Mouse (Mus musculus): ENCODE measurements around the gene Sfmbt1. TPM values are rescaled to one million over a fixed set of nuclear protein-coding genes. Genes with fewer than 3 reads are reported as not detected.
"Not testable (repeated sequence)": the region's sequence is repeated elsewhere in the genome, so short reads cannot be mapped to it uniquely, and the experiment has no call there.

Gene Sfmbt1
- polyA plus RNA-seq, 1 experiment, result 26.8 TPM

DNA sequence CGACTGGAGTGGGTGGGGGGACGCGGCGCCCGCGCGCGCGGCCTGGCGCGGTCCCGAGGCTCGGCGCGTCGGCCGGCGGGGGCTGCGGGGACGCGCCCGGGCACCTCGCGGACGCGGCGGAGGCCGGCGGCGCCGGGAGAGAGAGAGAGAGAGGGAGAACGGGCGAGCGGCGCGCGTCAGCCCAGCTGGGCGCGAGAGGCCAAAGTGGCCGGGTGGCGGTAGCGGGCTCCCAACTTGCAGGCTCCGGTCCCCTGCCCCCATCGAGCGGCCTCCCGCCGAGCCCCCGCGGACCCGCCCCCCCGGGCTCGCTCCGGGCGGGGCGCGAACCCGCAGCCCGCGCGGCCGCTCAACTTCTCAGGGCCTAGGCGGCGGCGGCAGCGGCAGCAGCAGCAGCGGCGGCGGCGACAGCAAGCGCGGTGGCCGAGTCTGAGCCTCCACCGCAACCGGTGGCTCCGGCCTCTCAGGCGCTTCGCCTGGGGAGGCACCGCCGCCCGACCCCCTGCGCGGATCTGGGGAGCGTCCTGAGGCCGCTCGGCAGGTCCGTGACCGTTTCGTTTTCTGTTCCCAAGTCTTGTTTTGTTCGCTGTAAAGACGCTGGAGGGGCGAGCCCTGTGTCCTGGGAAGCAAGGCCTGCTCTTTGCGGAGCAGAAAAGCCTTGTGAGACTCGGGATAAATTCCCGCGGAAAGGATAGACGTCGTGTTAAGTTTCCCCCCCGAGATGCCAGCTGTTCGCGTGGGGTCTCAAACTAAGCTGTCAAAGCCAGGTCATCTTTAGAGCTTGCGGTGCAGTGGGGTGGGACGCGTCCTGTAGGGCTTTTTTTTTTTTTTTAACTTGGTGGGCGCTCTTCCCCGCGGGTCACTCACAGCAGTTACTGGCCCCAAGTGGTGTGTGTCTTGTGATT is 1.7 kb downstream of the Sfmbt1 start:
- Histone ChIP-seq H3K4me1 (ENCODE audit: control insufficient read depth, insufficient read depth, low read length) (peaks cover 16% of the 10 kb centered on the region), H3K27ac (ENCODE audit: insufficient read depth, low read depth, low read length) (peak overlapping the region; percentile 91), H3K4me3 (ENCODE audit: insufficient read depth, low read length) (peak overlapping the region; percentile 75)
- 0 out of 2 replicates have a peak, but pooled peaks have one; percentile 8 for TF ChIP-seq CTCF (IDR thresholded peaks at IDR 0.05; ENCODE audit: low read depth, low read length)
- TF ChIP-seq POLR2A (IDR thresholded peaks at IDR 0.05; ENCODE audit: borderline replicate concordance, low read depth, low read length), result no peak

DNA sequence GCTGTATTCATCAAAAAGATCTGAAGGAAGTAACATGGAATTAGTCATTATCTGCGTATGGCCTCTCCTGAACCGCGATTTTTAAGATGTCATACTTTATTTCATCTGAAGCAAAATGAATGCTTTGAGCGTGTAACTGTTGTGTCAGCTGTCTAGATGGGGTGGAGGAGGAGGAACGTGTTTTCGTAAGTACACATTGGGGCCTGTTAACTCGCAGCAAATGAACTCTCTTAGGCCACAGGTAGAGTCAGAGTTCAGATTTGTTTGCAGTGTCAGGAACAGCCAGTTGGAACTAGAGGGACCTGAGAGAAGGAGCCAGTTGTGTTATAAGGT is 2.3 kb downstream of the Sfmbt1 start:
- TF ChIP-seq POLR2A (IDR thresholded peaks at IDR 0.05; ENCODE audit: borderline replicate concordance, low read depth, low read length) (no peak), CTCF (IDR thresholded peaks at IDR 0.05; ENCODE audit: low read depth, low read length) (no peak)
- peak overlapping the region; percentile 75 for H3K4me3 ChIP-seq (ENCODE audit: insufficient read depth, low read length)
- peak overlapping the region; percentile 91 for H3K27ac ChIP-seq (ENCODE audit: insufficient read depth, low read depth, low read length)
- H3K4me1 ChIP-seq (ENCODE audit: control insufficient read depth, insufficient read depth, low read length), result peaks cover 20% of the 10 kb centered on the region

DNA sequence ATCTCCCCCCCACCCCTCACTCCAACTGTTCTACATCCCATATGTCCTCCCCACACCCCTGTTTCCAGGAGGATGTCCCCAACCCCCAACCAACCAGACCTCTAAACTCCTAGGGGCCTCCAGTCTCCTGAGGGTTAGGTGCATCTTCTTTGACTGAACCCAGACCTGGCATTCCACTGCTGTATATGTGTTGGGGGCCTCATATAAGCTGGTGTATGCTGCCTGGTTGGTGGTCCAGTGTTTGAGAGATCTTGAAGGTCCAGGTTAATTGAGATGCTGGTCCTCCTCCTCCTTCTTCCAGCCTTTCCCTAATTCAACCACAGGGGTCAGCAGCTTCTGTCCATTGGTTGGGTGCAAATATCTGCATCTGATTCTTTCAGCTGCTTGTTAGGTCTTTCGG is 4.0 kb downstream of the Sfmbt1 start:
- H3K27ac ChIP-seq (ENCODE audit: insufficient read depth, low read depth, low read length); H3K4me3 ChIP-seq (ENCODE audit: insufficient read depth, low read length): not testable (repeated sequence)
- H3K4me1 ChIP-seq (ENCODE audit: control insufficient read depth, insufficient read depth, low read length), result peaks cover 24% of the 10 kb centered on the region

DNA sequence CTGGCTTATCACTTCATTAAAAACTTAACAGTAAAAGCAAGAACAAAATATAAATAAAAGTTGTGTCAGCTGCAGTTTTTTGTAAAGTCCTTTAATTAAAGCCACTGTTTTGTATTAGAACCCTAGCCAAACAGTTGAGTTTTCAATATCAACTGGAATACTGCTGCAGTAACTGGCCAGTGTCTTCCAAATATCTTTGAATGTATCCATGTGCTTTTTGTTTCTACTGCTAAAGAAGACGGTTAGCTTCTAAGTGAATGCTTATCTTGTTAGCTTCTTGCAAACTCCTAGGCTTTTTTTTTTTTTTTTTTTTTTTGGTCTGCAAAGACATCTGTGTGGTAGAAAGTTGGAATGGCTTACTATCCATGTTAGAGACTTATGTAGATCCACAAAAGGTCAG is 4.9 kb downstream of the Sfmbt1 start:
- H3K4me3 ChIP-seq (ENCODE audit: insufficient read depth, low read length), result no peak overlapping the region
- TF ChIP-seq POLR2A (IDR thresholded peaks at IDR 0.05; ENCODE audit: borderline replicate concordance, low read depth, low read length) (no peak), CTCF (IDR thresholded peaks at IDR 0.05; ENCODE audit: low read depth, low read length) (no peak)
- peaks cover 24% of the 10 kb centered on the region for H3K4me1 ChIP-seq (ENCODE audit: control insufficient read depth, insufficient read depth, low read length)
- no peak overlapping the region for H3K27ac ChIP-seq (ENCODE audit: insufficient read depth, low read depth, low read length)

DNA sequence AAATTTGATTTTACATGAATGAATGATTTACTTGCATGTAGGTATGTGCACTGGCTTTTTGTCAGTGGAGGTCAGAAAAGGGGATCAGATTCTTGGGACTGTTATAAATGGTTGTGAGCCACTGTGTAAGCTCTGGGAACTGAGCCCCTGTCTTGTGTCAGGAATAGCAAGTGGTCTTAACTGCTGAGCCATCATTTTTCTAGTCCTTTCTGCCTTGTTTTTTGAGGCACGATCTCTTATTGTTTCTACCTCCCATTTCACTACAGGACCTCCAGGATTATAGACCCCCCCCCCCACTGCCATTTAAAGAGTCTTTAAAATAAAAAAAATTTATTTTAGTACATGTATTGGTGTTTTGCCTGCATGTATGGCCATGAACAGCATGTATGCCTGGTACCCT is 7.2 kb downstream of the Sfmbt1 start:
- peaks cover 27% of the 10 kb centered on the region for H3K4me1 ChIP-seq (ENCODE audit: control insufficient read depth, insufficient read depth, low read length)
- TF ChIP-seq CTCF (IDR thresholded peaks at IDR 0.05; ENCODE audit: low read depth, low read length) (no peak), POLR2A (IDR thresholded peaks at IDR 0.05; ENCODE audit: borderline replicate concordance, low read depth, low read length) (no peak)

DNA sequence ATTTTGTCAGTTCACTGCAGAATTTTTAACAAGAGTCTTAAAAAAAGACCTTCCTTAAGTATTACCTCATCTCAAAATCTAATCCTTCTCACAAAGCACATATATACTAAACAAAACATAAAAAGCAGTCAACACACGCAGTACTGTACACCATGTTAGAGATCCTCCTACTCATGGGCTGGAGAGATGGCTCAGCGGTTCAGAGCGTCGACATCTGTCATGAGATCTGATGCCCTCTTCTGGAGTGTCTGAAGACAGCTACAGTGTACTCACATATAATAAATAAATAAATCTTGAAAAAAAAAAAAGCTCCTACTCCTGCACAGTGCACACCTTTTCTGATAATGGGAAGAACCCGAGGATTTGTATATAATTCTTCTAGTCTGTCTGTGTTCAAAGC is 7.8 kb downstream of the Sfmbt1 start:
- TF ChIP-seq CTCF (IDR thresholded peaks at IDR 0.05; ENCODE audit: low read depth, low read length), result no peak
- TF ChIP-seq POLR2A (IDR thresholded peaks at IDR 0.05; ENCODE audit: borderline replicate concordance, low read depth, low read length), result no peak
- Histone ChIP-seq H3K4me3 (ENCODE audit: insufficient read depth, low read length) (no peak overlapping the region), H3K4me1 (ENCODE audit: control insufficient read depth, insufficient read depth, low read length) (peaks cover 27% of the 10 kb centered on the region), H3K27ac (ENCODE audit: insufficient read depth, low read depth, low read length) (no peak overlapping the region)

More for the DNA sequence above, 7.2 kb downstream of the Sfmbt1 start:
- no peak overlapping the region for H3K27ac ChIP-seq (ENCODE audit: insufficient read depth, low read depth, low read length)
- no peak overlapping the region for H3K4me3 ChIP-seq (ENCODE audit: insufficient read depth, low read length)

DNA sequence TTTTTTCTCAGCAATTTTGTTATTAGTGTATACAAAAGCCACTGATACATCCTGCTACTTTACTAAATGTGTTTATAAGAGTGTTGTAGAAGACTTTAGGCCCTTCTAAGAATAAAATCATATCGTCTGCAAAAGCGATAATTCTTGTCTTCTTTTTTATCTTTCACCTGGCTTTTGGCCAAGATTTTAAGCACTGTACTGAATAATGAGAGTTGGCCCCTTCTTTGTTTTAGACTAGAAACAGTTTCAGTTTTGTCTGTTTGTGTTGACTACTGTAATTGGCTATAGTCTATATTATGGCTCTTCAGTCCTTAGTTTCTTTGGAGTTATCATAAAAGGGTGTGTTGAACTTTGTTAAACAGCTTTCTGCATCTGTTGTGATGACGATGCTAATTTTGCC is 17.2 kb downstream of the Sfmbt1 start:
- no peak overlapping the region for H3K27ac ChIP-seq (ENCODE audit: insufficient read depth, low read depth, low read length)
- H3K4me3 ChIP-seq (ENCODE audit: insufficient read depth, low read length), result no peak overlapping the region
- H3K4me1 ChIP-seq (ENCODE audit: control insufficient read depth, insufficient read depth, low read length), result no peaks in the 10 kb centered on the region
- TF ChIP-seq CTCF (IDR thresholded peaks at IDR 0.05; ENCODE audit: low read depth, low read length) (no peak), POLR2A (IDR thresholded peaks at IDR 0.05; ENCODE audit: borderline replicate concordance, low read depth, low read length) (no peak)

DNA sequence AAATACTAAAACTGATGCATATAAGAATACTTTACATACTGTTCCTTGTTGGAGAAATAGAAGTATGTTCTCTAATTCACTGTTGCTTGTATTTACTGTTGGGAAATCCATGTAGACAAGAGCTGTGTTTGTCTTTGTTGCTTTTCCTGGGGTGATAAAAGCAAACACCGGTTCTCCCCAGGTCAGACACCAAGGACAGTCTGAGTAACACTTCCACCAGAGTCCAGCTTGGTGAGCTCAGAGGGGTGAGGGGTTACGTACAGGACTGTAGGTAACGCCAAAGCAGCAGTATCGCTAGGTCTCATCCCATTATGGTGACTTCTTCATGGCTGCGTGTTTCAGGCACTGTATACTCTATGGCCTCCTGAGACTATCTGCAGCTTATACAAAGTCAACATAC is 20.0 kb downstream of the Sfmbt1 start:
- TF ChIP-seq CTCF (IDR thresholded peaks at IDR 0.05; ENCODE audit: low read depth, low read length) (no peak), POLR2A (IDR thresholded peaks at IDR 0.05; ENCODE audit: borderline replicate concordance, low read depth, low read length) (no peak)
- Histone ChIP-seq H3K4me1 (ENCODE audit: control insufficient read depth, insufficient read depth, low read length) (peaks cover 6% of the 10 kb centered on the region), H3K4me3 (ENCODE audit: insufficient read depth, low read length) (no peak overlapping the region), H3K27ac (ENCODE audit: insufficient read depth, low read depth, low read length) (no peak overlapping the region)

DNA sequence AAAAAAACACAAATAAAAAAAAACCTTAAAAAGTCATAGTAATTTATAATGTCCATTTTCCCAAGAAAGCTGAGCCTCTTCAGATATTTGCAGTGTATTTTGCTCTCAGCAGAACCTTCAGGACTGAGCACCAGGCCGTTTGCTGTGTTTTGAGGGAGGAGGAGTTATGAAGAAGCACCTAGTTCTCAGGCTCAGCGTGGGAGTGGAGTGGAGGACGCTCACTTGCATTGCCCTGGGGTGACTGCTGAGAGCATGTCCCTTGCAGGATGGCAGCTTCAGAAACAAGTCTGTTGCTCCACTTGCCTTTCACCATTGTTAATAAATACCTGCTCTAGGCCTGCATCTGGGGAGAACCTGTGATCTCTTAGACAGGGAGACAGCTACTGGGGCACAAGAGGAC is 21.2 kb downstream of the Sfmbt1 start:
- no peak overlapping the region for H3K4me3 ChIP-seq (ENCODE audit: insufficient read depth, low read length)
- TF ChIP-seq CTCF (IDR thresholded peaks at IDR 0.05; ENCODE audit: low read depth, low read length) (no peak), POLR2A (IDR thresholded peaks at IDR 0.05; ENCODE audit: borderline replicate concordance, low read depth, low read length) (no peak)
- no peak overlapping the region for H3K27ac ChIP-seq (ENCODE audit: insufficient read depth, low read depth, low read length)
- peaks cover 9% of the 10 kb centered on the region for H3K4me1 ChIP-seq (ENCODE audit: control insufficient read depth, insufficient read depth, low read length)

DNA sequence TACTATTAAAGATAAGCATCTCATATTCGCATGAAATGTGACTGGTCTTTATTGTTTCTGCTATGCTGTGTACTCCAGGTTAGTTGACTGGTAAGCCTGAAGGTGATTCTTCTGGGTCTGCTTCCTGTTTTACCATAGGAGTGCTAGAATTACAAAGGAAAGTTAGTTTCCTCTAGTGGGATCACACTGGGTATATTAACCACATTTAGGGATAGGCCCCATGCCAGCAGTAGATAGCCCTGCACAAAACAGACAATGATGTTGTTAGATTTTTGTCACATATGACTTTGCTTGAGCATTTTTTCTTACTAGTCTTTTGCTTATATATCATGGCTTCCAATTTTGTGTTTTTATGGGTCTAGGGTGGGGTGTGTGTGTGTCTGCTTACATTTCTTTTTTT is 21.8 kb downstream of the Sfmbt1 start:
- no peak for TF ChIP-seq CTCF (IDR thresholded peaks at IDR 0.05; ENCODE audit: low read depth, low read length)
- no peak for TF ChIP-seq POLR2A (IDR thresholded peaks at IDR 0.05; ENCODE audit: borderline replicate concordance, low read depth, low read length)
- no peak overlapping the region for H3K4me3 ChIP-seq (ENCODE audit: insufficient read depth, low read length)
- no peak overlapping the region for H3K27ac ChIP-seq (ENCODE audit: insufficient read depth, low read depth, low read length)
- H3K4me1 ChIP-seq (ENCODE audit: control insufficient read depth, insufficient read depth, low read length), result peaks cover 9% of the 10 kb centered on the region
